Mouse (Mus musculus): ENCODE measurements around the gene Ralgps2. TPM values are rescaled to one million over a fixed set of nuclear protein-coding genes. Genes with fewer than 3 reads are reported as not detected.
A peak's percentile ranks its signal among the peaks of the same experiment; 100 is the strongest.

Ralgps2 gene
- polyA plus RNA-seq, 1 experiment from 2014 or later, result 25.6 TPM

GRCm38 (mm10) chr1:156971206-156971811, 31.9 kb upstream of the Ralgps2 start:
- H3K4me3 ChIP-seq, result no peak overlapping the region
- peak; percentile 77 for ATAC-seq
- H3K27ac ChIP-seq, result no peak overlapping the region
- no peaks in the 10 kb centered on the region for H3K27me3 ChIP-seq (replicated peaks)
- H3K9me3 ChIP-seq (replicated peaks), result no peaks in the 10 kb centered on the region
- no peaks in the 10 kb centered on the region for H3K36me3 ChIP-seq
- H3K4me1 ChIP-seq, result peaks cover 32% of the 10 kb centered on the region
- H3K9ac ChIP-seq, result no peak overlapping the region
- 35% methylated on average over 7 of the region's 7 CpGs for WGBS (ENCODE audit: insufficient replicate concordance)
- no peak overlapping the region for H3K4me2 ChIP-seq

DNA sequence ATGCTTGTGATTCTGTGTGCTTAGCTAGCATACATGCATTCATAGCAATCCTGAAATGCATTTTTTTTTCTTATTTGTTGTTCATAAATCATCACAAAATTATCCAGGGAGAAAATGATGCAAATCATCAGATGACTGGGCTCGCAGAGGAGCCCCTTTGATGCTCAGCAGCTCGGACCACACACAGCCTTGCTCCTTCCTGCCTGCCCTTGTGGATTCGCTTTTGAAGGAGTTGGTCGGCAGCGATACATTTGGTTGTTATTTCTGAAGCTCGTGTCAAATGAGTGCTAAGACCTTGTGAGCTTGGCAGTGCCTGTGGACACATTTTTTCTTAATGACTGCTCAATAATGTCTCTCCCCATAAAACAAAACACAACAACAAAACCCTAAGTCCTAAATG, 31.2 kb upstream of the Ralgps2 start:
- peaks cover 32% of the 10 kb centered on the region for H3K4me1 ChIP-seq
- no peak for ATAC-seq
- WGBS (ENCODE audit: insufficient replicate concordance), result 74% methylated on average over 6 of the region's 6 CpGs

GRCm38 (mm10) chr1:156968107-156968506, 28.7 kb upstream of the Ralgps2 start:
- ATAC-seq, result peak; percentile 70
- Histone ChIP-seq H3K9me3 (replicated peaks) (no peaks in the 10 kb centered on the region), H3K4me3 (no peak overlapping the region), H3K4me1 (peaks cover 46% of the 10 kb centered on the region), H3K27me3 (replicated peaks) (no peaks in the 10 kb centered on the region), H3K36me3 (no peaks in the 10 kb centered on the region), H3K4me2 (no peak overlapping the region), H3K9ac (no peak overlapping the region), H3K27ac (no peak overlapping the region)
- 58% methylated on average over 7 of the region's 7 CpGs for WGBS (ENCODE audit: insufficient replicate concordance)

More for the DNA sequence above, 31.2 kb upstream of the Ralgps2 start:
- H3K4me2 ChIP-seq, result no peak overlapping the region
- no peaks in the 10 kb centered on the region for H3K9me3 ChIP-seq (replicated peaks)
- H3K4me3 ChIP-seq, result no peak overlapping the region
- H3K9ac ChIP-seq, result no peak overlapping the region
- no peaks in the 10 kb centered on the region for H3K36me3 ChIP-seq
- no peaks in the 10 kb centered on the region for H3K27me3 ChIP-seq (replicated peaks)
- H3K27ac ChIP-seq, result no peak overlapping the region

- Histone ChIP-seq H3K27me3 (replicated peaks) (no peaks in the 10 kb centered on the region), H3K4me3 (no peak overlapping the region), H3K36me3 (no peaks in the 10 kb centered on the region), H3K9ac (no peak overlapping the region), H3K4me1 (peaks cover 24% of the 10 kb centered on the region), H3K9me3 (replicated peaks) (no peaks in the 10 kb centered on the region), H3K27ac (no peak overlapping the region), H3K4me2 (no peak overlapping the region)
- ATAC-seq, result no peak
- WGBS (ENCODE audit: insufficient replicate concordance), result 53% methylated on average over 4 of the region's 4 CpGs
Observed at GRCm38 (mm10) chr1:156964586-156964932, 25.1 kb upstream of the Ralgps2 start.

DNA sequence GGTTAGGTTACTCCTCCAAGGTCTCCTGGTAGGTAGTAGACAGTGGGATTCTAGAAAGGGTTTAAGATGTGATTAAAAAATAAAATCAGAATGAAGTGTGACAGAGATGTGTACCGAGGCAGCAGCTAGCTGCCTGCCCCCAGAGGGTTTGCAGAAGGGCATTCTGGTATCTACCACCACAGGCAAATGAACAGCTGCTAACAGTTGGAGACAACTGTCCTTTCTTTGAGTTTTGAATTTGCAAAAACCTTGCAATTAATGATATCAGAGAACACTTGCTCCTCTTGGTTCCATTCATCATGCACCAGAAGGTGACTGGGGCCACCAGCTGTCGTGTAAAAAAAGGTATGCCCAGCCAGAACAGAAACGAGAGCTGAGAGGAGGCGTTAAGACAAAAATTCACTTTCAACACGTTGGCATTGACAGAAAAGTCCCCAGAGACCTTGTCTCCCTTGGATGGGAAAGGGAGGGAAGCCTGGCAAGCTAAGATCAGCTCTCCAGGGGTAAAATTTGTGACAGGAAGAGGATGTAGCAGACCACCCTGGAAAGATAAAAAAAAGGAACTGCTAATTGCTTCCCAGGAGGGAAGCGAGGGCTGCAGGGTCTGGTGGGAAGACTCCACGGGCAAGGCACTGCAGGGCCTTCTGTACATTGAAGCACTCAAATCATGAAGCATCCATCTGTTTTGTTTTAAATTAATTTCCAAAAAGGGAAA, 24.6 kb upstream of the Ralgps2 start:
- Histone ChIP-seq H3K4me1 (peaks cover 24% of the 10 kb centered on the region), H3K9me3 (replicated peaks) (no peaks in the 10 kb centered on the region), H3K36me3 (no peaks in the 10 kb centered on the region), H3K4me3 (no peak overlapping the region), H3K9ac (no peak overlapping the region), H3K27ac (peak overlapping the region; percentile 30; the same call in 1 of the 2 replicates), H3K27me3 (replicated peaks) (no peaks in the 10 kb centered on the region), H3K4me2 (no peak overlapping the region)
- WGBS (ENCODE audit: insufficient replicate concordance), result 12% methylated on average over 7 of the region's 7 CpGs
- ATAC-seq, result no peak

DNA sequence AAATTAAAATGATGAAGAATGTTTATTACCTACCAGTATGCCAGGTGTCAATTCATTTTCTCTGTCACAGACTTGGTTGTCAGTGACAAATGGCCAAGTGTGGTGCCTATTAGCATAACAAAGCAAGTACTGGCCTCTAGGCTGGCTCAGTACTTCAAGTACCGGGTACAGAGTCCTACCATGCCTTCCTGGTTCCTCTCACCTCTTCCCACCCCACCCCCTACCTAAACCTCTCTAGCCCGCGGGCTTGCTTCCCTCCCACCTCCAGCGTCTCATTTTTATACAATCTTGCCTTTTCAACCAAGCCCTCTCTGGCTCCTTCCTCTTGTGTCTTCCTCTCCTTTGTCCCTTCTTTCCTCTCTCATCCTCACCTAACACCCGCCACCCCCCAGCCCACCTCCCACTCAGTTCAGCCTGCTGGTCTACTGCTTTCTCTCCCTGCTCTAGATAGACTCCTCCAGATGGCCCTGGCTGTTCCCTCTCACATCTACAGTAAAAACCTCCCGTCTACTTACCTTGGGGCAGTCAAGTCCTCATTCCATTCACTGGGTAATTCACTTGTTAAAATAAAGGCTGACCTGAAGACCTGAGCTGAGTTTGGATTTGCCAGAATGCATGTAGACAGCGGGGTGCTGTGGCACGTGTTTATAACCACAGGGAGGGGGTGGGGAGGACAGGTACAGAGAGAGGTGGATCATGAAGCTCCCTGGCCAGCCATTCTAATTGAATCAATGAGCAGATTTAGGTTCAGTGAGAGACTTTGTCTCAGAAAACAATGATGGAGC, 22.2 kb upstream of the Ralgps2 start:
- WGBS (ENCODE audit: insufficient replicate concordance), result 49% methylated on average over 8 of the region's 8 CpGs
- Histone ChIP-seq H3K27me3 (replicated peaks) (peaks cover 8% of the 10 kb centered on the region), H3K4me1 (peaks cover 22% of the 10 kb centered on the region), H3K27ac (no peak overlapping the region), H3K9ac (no peak overlapping the region), H3K4me2 (no peak overlapping the region), H3K36me3 (no peaks in the 10 kb centered on the region), H3K9me3 (replicated peaks) (no peaks in the 10 kb centered on the region), H3K4me3 (no peak overlapping the region)
- no peak for ATAC-seq

- Histone ChIP-seq H3K4me1 (peaks cover 25% of the 10 kb centered on the region), H3K36me3 (no peaks in the 10 kb centered on the region), H3K9me3 (replicated peaks) (no peaks in the 10 kb centered on the region), H3K4me3 (no peak overlapping the region), H3K9ac (no peak overlapping the region), H3K27me3 (replicated peaks) (peaks cover 8% of the 10 kb centered on the region), H3K27ac (no peak overlapping the region), H3K4me2 (no peak overlapping the region)
- ATAC-seq, result no peak
- 28% methylated on average over 5 of the region's 5 CpGs for WGBS (ENCODE audit: insufficient replicate concordance)
Observed at GRCm38 (mm10) chr1:156959004-156959403, 19.6 kb upstream of the Ralgps2 start.

DNA sequence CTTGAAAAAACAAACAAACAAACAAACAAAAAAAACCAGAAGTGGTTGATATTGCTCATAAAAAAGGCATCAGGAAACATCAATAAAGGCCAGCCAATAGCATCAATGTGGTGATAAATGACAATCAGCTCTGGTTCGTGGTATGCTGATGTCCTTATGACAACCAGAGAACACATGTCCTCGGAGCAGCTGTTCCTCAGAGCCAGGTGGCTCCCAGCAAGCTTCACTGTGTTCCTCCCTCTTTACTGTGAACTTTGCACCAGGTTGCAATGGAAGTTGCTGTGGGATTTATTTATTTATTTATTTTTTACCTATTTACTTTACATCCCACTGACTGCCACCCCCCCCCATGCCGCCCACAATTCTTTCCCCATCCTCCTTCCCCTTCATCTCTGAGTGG, 17.9 kb upstream of the Ralgps2 start:
- Histone ChIP-seq H3K4me3 (no peak overlapping the region), H3K9ac (no peak overlapping the region), H3K4me2 (no peak overlapping the region), H3K4me1 (peaks cover 19% of the 10 kb centered on the region), H3K27me3 (replicated peaks) (peaks cover 8% of the 10 kb centered on the region), H3K36me3 (no peaks in the 10 kb centered on the region), H3K9me3 (replicated peaks) (no peaks in the 10 kb centered on the region), H3K27ac (no peak overlapping the region)
- WGBS (ENCODE audit: insufficient replicate concordance), result 62% methylated on average over 3 of the region's 3 CpGs
- ATAC-seq, result no peak

DNA sequence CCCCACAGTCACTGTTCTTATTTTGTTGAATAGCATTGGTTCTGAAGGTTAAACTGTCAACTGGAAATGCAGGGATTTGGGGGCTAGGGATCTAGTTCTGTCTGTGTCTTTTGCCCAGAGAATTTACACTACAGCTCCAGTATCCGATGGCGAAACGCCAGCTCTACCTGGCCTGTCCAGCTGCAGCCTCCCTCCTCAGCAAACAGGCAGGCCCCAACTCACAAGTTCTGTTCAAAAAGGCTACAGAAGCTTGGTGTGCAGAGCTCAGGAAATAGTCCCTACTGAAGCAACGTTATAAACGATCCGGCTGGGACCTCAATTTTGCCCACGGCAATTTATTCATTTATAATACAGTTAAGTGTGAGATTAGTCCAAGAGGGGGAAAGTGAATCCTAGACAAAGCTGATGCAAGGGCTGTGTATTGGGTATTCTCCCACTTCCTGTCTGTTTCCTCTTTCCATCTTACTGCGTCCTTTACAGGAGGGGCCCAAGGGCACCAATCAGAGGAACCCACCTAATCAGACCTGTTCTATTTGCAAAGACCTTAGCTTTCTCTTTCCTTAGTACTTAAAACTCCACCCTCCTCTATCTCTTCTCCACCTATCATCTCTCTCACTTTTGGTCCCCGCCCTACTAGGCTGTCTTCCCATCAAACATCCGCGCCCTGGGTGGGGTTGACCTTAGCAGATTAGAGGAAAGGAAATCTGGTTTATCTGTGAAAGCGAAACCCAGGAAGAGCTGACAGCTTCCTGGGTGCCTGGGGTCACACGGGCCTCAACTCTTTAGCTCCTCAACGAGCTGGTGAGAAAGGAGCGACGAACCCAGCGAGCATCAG, 16.7 kb upstream of the Ralgps2 start:
- 31% methylated on average over 17 of the region's 17 CpGs for WGBS (ENCODE audit: insufficient replicate concordance)
- no peaks in the 10 kb centered on the region for H3K9me3 ChIP-seq (replicated peaks)
- peak; percentile 79 for ATAC-seq
- H3K27me3 ChIP-seq (replicated peaks), result peaks cover 8% of the 10 kb centered on the region
- H3K4me3 ChIP-seq, result no peak overlapping the region
- no peak overlapping the region for H3K9ac ChIP-seq
- peak overlapping the region; percentile 44 for H3K4me2 ChIP-seq
- H3K36me3 ChIP-seq, result no peaks in the 10 kb centered on the region
- H3K27ac ChIP-seq, result no peak overlapping the region
- H3K4me1 ChIP-seq, result peaks cover 19% of the 10 kb centered on the region

DNA sequence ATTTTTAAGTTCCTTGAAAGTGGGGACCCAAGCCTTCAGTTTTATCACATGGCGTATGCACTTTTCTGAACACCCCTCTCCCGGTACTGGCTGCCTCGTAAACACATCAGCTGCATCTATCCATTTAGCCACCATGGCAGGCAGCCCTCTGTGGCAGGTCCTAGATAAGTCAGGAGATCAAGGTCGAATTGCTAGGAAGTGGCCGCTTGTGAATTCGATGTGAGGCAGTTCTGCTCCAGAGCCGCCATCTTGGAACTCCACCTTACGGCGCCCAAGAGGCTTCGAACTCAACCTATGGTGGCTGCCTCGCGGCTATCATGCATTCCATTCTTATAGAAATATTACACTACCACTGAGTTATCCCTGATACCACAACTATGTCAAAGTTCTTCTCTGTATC, 14.8 kb upstream of the Ralgps2 start:
- Histone ChIP-seq H3K36me3 (no peaks in the 10 kb centered on the region), H3K4me3 (no peak overlapping the region), H3K9me3 (replicated peaks) (no peaks in the 10 kb centered on the region), H3K27ac (no peak overlapping the region), H3K27me3 (replicated peaks) (peaks cover 8% of the 10 kb centered on the region), H3K4me1 (peaks cover 19% of the 10 kb centered on the region), H3K9ac (no peak overlapping the region), H3K4me2 (no peak overlapping the region)
- ATAC-seq, result no peak
- 86% methylated on average over 12 of the region's 12 CpGs for WGBS (ENCODE audit: insufficient replicate concordance)

GRCm38 (mm10) chr1:156950354-156950753, 10.9 kb upstream of the Ralgps2 start:
- no peak overlapping the region for H3K9ac ChIP-seq
- no peak overlapping the region for H3K27ac ChIP-seq
- H3K27me3 ChIP-seq (replicated peaks), result no peaks in the 10 kb centered on the region
- H3K4me2 ChIP-seq, result no peak overlapping the region
- H3K36me3 ChIP-seq, result no peaks in the 10 kb centered on the region
- no peak for ATAC-seq
- H3K4me3 ChIP-seq, result no peak overlapping the region
- 46% methylated on average over 5 of the region's 5 CpGs for WGBS (ENCODE audit: insufficient replicate concordance)
- H3K9me3 ChIP-seq (replicated peaks), result no peaks in the 10 kb centered on the region
- H3K4me1 ChIP-seq, result no peaks in the 10 kb centered on the region

Measured in liver, embryonic 12.5 days (tissue).